Comparison of ENCODE assay signal across 15 mouse cellular contexts in genomic region chr10:44044727-44045126, GRCm38 (mm10).
DNase-seq lines count a peak whose midpoint lies in the region; ATAC-seq and TF ChIP-seq lines count a peak whose summit lies in the region.
"Had no signal": no experiment of that assay in that cellular context is flagged by ENCODE, and none has a peak within 500 bp of the region (broad histone marks: within the 10 kb centered on the region; RNA-seq: fewer than 3 reads in every experiment).

No protein-coding gene starts in this region.

- no peak for ATAC-seq in kidney, embryonic 15.5 days (replicated peaks; ENCODE audit: low FRiP score)
- ATAC-seq in stomach, postnatal 0 days (ENCODE audit: low FRiP score, low TSS enrichment), result no peak
- ATAC-seq: forebrain, embryonic 14.5 days; midbrain, embryonic 13.5 days had no signal

- no peaks in the 10 kb centered on the region for H3K27me3 ChIP-seq in kidney, embryonic 15.5 days
- no peaks in the 10 kb centered on the region for H3K27me3 ChIP-seq in stomach, postnatal 0 days (ENCODE audit: control insufficient read depth, insufficient read depth, low read length)
- H3K27me3 ChIP-seq: embryonic facial prominence, embryonic 15.5 days; heart, embryonic 15.5 days; hindbrain, embryonic 15.5 days; midbrain, embryonic 13.5 days had no signal

- no peak overlapping the region for H3K4me3 ChIP-seq in kidney, embryonic 15.5 days (replicated peaks)
- H3K4me3 ChIP-seq in stomach, postnatal 0 days (ENCODE audit: low read depth, low read length), result no peak overlapping the region
- H3K4me3 ChIP-seq: embryonic facial prominence, embryonic 15.5 days; heart, embryonic 15.5 days; hindbrain, embryonic 15.5 days; midbrain, embryonic 13.5 days had no signal

- TF ChIP-seq EP300 in stomach, postnatal 0 days (optimal IDR thresholded peaks at IDR 0.05), result no peak

- no peak overlapping the region for H3K27ac ChIP-seq in kidney, embryonic 15.5 days
- no peak overlapping the region for H3K27ac ChIP-seq in stomach, postnatal 0 days (replicated peaks)
- H3K27ac ChIP-seq: embryonic facial prominence, embryonic 15.5 days; heart, embryonic 15.5 days; hindbrain, embryonic 15.5 days; midbrain, embryonic 13.5 days had no signal

- no peaks in the 10 kb centered on the region for H3K36me3 ChIP-seq in kidney, embryonic 15.5 days
- H3K36me3 ChIP-seq in stomach, postnatal 0 days (ENCODE audit: control insufficient read depth, insufficient read depth, low read length), result no peaks in the 10 kb centered on the region
- H3K36me3 ChIP-seq: embryonic facial prominence, embryonic 15.5 days; heart, embryonic 15.5 days; hindbrain, embryonic 15.5 days; midbrain, embryonic 13.5 days had no signal

- DNase-seq in kidney, postnatal 14 days, result peak; percentile 13
- peak; percentile 10 for DNase-seq in thymus, postnatal 14 days
- no peak for DNase-seq in thymus, postnatal 10 days (ENCODE audit: low spot score in 2 of 2)
- peak; percentile 15 for DNase-seq in ZHBTc4 (ENCODE audit: low read depth, low spot score)
- DNase-seq in stomach, postnatal 0 days (ENCODE audit: low spot score), result no peak
- DNase-seq in cerebellum, adult 11-12 months, result no peak
- DNase-seq in retina, postnatal 1 day, result no peak
- DNase-seq: cerebellum, postnatal 25 days; gastrocnemius, postnatal 25 days had no signal

- H3K4me2 ChIP-seq in kidney, embryonic 15.5 days, result no peak overlapping the region
- no peak overlapping the region for H3K4me2 ChIP-seq in stomach, postnatal 0 days (replicated peaks; ENCODE audit: low read depth)
- H3K4me2 ChIP-seq: embryonic facial prominence, embryonic 15.5 days; heart, embryonic 15.5 days; hindbrain, embryonic 15.5 days; midbrain, embryonic 13.5 days had no signal

- H3K9me3 ChIP-seq in kidney, embryonic 15.5 days (replicated peaks), result no peaks in the 10 kb centered on the region
- H3K9me3 ChIP-seq in stomach, postnatal 0 days (ENCODE audit: control insufficient read depth, low read length), result no peaks in the 10 kb centered on the region
- H3K9me3 ChIP-seq: embryonic facial prominence, embryonic 15.5 days; heart, embryonic 15.5 days; hindbrain, embryonic 15.5 days; midbrain, embryonic 13.5 days had no signal

- no peak overlapping the region for H3K9ac ChIP-seq in kidney, embryonic 15.5 days
- no peak overlapping the region for H3K9ac ChIP-seq in stomach, postnatal 0 days (ENCODE audit: low read length)
- H3K9ac ChIP-seq: embryonic facial prominence, embryonic 15.5 days; heart, embryonic 15.5 days; hindbrain, embryonic 15.5 days; midbrain, embryonic 13.5 days had no signal

- TF ChIP-seq CTCF in stomach, postnatal 0 days (IDR thresholded peaks at IDR 0.05; ENCODE audit: low read depth), result peak; percentile 58

- 76% methylated on average over 4 of the region's 4 CpGs for WGBS in kidney, embryonic 15.5 days
- WGBS in stomach, postnatal 0 days, result 69% methylated on average over 4 of the region's 4 CpGs

- no peaks in the 10 kb centered on the region for H3K4me1 ChIP-seq in kidney, embryonic 15.5 days
- H3K4me1 ChIP-seq in stomach, postnatal 0 days (replicated peaks; ENCODE audit: control insufficient read depth, insufficient read depth), result no peaks in the 10 kb centered on the region
- H3K4me1 ChIP-seq: embryonic facial prominence, embryonic 15.5 days; heart, embryonic 15.5 days; hindbrain, embryonic 15.5 days; midbrain, embryonic 13.5 days had no signal

Comparison
In these comparisons a context has a peak if more than half of its experiments do, and no peak if none do; other contexts are left out.
1. DNase-seq: peak in kidney, postnatal 14 days (single experiment), thymus, postnatal 14 days (single experiment) and ZHBTc4 (single experiment); none in thymus, postnatal 10 days (0 of 2), stomach, postnatal 0 days (single experiment), cerebellum, adult 11-12 months (single experiment) and retina, postnatal 1 day (single experiment).